Mouse (Mus musculus): ENCODE results near the gene Ahdc1.
"Not testable (repeated sequence)": the region's sequence is repeated elsewhere in the genome, so short reads cannot be mapped to it uniquely, and the experiment has no call there.

Ahdc1 gene

DNA sequence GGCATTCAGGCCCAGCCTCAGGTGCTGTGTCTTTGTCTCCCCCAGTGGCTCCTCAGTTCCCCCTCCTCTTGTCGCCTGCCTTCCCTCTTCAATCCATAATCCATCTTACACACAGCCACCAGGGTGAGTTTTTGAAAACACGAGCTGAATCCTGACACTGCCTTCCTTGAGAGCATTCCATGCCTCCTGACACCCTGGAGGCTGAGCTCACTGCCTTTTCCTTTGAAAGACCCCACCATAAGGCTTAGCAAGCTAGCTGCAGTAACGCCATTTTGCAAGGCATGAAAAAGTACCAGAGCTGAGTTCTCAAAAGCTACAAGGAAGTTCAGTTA is 84.6 kb downstream of the Ahdc1 start:
- DNase-seq (ENCODE audit: low spot score in 2 of 2), result not testable (repeated sequence)

DNA sequence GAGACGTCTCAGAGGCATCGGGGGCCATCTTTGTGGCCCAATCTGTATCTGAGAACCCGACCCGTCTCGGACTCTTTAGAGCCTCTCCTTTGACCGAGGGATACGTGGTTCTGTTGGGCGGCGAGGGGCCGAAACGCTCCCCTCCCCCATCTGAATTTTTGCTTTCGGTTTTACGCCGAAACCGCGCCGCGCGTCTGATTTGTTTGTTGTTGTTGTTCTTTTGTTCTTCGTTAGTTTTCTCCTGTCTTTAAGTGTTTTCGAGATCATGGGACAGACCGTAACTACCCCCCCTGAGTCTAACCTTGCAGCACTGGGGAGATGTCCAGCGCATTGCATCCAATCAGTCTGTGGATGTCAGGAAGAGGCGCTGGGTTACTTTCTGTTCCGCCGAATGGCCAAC is 85.6 kb downstream of the Ahdc1 start:
- not testable (repeated sequence) for DNase-seq (ENCODE audit: low spot score in 2 of 2)

DNA sequence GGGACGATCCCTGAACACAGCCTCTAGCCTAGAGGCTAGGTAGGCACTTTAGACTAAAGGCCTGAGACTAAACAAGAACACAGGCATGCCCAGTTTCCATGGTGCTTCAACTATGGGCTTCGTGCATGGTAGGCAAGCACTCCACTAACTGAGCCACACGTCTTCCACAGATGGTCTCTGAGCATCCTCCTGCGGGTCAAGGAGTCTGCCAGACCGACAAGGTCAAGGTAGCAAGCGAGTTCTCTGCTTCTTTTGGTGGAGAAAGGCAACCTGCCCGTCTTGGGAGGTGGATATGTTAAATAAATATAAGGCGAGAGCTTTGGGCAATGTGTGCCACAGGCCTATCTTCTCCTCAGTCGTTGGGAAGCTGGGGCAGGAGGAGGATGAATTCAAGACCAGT is 90.7 kb downstream of the Ahdc1 start:
- DNase-seq (ENCODE audit: low spot score in 2 of 2), result no peak

DNA sequence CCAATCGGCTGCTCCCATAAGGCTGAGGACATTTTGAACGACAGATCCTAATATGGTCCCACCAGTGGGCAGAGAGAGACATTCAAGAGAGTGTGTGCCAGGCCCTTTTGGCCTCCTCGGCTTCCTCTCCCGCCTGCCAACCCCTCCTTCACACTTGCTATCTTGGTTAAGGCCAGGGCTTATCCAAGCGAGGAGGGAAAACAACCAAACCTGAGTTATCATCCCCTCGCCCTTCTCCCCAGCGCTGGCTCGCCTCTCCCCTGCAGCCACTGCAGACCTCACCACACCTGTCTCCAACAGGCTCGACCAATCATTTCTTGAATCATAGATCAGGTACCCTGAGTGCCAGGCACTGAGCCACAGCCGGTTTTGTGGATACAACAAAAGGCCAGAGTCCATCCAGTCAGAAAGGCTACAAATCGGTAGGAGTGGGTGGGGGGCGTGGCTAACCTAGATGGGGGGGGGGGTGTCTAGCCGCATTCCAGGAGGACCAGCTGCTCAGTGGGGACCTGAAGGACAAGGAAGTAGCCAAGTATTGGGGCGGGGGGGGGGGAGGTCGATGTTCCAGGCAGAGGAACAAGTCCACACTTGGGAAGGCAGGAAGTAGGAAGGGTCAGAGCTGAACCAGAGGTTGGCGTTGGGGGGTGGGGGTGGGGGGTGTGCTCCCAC is 92.6 kb downstream of the Ahdc1 start:
- DNase-seq (ENCODE audit: low spot score in 2 of 2), result no peak

DNA sequence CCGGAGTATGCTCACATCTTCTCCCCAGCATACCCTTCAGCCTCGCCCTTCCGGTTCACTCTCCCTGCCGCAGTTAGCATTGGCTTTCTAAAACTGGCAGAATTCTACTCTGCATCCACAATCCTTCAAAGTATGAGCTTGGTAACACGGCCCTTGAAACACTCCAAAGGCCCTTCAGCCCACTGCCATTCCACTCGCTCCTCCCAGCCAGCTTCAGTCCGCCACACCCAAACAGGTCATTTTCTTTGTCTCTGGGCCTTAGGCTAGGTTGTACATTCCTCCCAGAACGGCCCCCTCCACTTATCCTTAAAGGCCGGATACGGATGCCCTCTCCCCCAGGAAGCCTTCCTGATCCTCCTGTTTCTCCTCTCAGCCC is 93.1 kb downstream of the Ahdc1 start:
- no peak for DNase-seq (ENCODE audit: low spot score in 2 of 2)

DNA sequence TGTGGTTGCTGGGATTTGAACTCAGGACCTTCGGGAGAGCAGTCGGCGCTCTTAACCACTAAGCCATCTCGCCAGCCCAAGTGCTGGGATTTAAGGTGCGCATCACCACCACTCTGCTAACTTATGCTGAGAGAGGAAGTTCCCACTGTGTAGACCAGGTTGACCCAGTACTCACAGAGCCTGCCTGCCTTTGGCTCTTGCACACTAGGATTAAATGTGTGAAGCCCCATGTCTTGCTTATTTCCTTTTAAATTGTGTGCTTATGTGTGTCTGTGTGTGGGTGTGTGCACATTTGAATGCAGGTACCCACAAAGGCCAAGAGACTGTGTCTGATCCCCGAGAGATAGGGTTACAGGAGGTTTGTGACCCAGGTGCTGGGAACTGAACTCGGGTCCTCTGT is 95.6 kb downstream of the Ahdc1 start:
- no peak for DNase-seq (ENCODE audit: low spot score in 2 of 2)

DNA sequence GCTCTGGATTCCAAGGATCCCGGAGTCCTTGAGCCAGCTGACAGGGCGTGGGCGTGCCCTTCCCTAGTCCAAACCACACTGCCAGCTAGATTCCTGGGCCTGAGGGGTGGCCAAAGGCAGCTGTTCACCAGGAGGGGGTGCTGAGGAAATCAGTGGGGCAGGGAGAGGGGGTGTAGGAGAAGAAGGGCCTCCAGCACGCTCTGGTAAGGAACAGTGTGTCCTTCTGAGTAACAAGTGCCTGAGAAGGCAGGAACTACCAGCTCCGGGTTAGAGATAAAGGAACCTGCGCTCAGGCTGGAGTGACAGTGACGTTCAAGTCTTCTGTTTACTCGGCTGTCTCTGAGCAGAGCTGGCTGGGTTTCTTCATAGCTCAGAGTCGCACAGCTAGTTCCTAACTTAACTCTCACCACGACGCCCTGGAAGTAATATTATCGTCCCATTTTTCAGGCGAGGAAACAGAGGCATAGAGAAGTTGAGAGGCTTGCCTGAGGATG is 96.8 kb downstream of the Ahdc1 start:
- peak in 1 of 2 experiments; percentile 71 for DNase-seq (ENCODE audit: low spot score in 2 of 2)

DNA sequence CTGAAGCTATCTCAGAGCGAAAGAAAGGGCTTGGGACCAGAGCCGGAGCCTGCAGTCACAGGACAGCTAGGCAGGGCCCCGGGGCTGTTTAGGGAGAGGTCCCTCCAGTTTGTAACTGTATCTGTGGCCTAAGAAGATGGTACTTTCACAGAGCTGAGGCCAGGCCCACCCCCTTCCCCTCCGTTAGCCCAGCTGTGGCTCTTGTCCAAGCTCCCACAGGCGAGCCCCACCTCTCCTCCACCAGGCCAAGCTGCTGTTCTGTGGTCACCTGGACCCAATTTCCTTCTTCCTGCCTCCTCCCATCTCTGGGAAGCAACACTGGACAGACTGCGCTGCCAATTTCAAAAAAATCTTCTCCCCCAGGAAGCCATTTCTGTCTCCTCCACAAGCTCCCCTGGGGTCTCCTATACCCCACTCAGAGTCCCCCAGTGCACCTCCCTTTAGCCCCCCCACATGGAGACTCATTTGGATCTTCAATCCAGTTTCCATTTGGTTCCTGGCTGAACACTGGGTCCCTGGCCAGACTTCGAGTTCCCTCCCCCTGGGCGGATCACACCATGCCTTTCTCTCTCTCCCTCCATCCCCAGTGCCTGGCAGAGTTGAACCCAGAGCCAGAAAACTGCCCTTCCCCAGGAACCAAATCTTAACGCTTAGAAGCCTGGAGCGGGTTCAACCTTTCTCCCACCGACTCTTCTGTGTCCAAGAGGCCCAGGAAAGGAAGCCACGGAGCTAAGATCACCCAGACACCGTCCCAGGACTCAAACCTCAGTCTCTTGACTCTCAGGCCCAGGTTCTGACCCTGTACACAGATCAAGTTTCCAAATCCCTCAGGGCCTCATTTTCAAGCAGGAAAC is 97.6 kb downstream of the Ahdc1 start:
- no peak for DNase-seq (ENCODE audit: low spot score in 2 of 2)

DNA sequence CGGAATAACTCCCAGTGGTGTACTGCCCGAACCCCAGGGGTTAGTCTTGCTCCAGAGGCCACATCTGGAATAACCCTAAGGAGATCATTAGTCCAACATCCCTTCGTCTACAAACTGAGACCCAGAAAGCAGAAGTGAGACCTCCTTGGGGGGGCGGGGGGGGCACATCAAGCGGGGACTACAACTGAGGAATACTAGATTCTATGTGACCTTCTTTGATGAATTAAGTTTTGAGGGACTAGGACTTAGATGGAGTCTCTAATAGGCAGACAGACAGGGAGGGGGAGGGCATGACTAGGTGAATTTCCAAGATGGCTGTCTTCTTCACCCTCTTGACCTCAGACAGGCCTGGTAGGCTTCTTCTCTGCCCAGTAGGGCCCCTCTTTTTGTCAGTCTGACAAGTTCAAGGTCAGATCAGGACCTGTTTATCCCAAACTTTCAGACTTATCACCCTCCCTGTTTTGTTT is 98.3 kb downstream of the Ahdc1 start:
- no peak for DNase-seq (ENCODE audit: low spot score in 2 of 2)

DNA sequence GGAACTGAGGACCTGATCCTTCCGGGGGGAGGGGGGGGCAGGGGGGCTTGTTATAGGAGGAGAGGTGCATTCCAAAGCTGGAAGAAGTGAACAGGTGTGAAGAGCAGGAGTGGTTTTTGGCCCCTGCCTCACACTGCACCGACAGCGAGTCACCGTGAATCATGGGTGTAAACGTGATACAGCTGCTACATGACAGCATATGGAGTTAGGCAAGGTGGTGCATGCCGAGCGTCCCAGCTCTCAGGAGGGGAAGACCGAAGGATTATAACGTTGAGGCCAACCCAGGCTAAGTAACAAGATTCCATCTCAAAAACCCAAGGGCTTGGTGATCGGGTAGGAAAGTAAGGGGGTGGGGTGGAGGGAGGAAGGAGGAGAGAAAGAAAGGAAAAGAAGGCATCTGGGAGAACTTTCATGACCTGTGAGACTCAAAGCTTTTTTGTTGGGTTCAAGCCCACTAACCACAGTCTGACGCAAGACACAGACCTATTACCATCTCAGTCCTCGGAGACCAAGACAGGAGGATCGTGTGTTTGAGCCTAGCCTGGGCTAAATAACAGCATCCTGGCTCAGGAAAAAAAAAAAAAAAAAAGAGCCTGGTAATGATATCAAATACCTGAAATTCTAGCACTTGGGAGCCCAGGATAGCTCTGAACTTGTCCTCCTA is 101.2 kb downstream of the Ahdc1 start:
- DNase-seq (ENCODE audit: low spot score in 2 of 2), result no peak

DNA sequence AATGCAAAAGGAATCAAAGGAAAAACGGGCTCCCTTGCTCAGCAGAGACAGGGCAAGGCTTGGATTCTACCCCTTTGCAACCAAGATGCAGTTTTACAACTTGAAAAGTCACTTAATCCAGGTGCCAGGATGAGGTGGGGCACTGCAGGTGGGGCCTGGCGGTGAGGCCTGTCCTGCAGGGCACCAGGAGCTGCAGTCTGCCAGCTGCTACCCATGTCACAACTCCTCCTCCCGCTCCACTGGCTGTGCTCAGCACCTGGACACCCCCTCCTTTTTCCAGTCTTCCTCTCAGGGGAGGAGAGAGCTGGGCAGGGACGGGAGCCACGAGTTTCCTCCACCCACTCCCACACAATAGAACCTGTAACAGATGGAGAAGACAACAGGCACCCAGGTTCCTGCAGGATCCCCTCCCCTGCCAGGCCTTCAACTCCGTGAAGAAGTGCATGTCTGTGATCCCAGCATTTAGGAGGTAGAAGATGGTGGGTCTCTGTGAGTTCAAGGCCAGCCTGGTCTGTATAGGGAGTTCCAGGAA is 102.4 kb downstream of the Ahdc1 start:
- DNase-seq (ENCODE audit: low spot score in 2 of 2), result no peak

DNA sequence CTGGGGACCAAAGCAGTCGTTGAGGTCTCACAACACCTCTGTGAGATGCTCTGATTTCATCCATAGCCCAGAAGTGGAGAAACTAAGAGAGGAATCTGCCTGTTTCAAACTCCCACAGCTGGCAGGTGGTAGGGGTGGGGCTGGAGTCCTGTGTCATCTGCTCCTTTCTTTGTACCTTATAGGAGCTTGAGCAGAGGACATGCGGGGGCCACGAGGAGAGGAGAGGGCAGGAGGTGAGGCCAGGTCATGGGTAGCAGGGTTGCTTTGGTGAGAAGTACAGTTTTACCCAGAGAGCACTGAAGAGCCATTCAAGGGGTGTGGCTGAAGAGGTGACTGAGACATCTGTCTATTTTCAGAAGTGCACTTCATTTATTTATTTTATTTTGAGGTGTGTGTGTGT is 103.7 kb downstream of the Ahdc1 start:
- no peak for DNase-seq (ENCODE audit: low spot score in 2 of 2)

DNA sequence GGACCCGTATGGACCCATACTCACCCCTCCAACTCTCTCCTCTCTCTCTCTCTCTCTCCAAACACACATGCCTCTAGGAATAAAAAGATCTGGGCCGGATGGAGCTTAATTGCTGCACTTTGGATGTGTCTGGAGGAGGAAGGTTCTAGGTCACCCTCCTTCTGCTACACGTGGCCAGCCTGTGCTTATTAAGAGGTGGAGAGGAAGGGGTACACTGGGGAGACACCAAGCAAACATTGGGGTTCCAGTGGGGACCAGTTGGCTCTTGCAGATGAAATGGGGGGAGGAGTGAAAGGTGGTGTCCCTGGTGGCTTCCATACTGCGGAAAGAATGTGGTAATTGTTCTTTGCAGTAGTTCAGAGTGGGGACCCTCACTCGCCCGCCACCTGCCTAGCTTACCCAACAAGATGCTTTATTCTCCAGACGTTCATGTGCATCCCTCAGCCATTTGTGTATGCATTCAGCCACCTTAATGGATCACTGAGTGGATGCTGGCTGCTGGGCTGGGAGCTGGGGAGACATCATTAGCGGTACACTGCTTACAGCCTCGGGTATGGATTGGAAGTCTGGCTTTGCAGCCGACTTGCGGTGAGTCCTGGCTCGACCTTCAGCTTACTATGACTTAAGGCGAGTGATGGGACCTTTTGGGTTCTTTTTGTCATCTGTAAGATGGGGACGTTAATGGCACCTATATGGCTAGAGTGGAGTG is 104.8 kb downstream of the Ahdc1 start:
- no peak for DNase-seq (ENCODE audit: low spot score in 2 of 2)

DNA sequence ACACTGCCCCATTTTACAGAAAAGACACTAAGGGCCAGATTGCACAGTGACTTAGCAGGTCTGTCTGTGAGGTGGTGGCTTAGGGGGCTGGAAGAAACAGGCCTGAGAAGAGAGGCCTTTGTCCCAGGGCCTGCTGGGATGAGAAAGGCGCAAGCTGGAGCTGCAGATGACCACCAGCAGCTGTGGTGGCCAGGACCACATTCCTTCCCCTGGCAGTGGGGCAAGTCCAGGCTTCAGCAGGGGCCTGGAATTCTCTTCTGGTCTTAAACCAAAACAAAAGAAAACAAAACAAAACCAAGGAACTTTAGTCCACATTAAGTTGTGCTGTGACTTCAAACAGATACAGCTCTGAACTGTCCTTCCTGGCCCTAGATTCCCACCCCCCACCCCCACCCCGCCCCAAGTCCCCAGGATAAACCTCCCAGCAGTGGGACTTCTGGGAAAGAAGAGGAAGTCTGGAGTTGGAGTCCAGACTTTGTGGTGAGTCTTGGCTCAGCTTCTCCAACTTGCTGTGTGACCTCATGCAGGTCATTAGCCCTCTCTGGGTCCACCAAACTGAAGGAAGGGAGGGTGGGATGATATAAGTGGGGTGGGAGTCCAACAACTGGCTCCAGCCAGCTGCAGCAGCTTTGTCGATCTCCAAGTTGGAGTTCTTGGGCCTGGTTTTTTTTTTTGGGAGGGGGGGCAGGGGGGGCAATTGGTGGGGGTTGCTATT is 105.9 kb downstream of the Ahdc1 start:
- DNase-seq (ENCODE audit: low spot score in 2 of 2), result no peak

DNA sequence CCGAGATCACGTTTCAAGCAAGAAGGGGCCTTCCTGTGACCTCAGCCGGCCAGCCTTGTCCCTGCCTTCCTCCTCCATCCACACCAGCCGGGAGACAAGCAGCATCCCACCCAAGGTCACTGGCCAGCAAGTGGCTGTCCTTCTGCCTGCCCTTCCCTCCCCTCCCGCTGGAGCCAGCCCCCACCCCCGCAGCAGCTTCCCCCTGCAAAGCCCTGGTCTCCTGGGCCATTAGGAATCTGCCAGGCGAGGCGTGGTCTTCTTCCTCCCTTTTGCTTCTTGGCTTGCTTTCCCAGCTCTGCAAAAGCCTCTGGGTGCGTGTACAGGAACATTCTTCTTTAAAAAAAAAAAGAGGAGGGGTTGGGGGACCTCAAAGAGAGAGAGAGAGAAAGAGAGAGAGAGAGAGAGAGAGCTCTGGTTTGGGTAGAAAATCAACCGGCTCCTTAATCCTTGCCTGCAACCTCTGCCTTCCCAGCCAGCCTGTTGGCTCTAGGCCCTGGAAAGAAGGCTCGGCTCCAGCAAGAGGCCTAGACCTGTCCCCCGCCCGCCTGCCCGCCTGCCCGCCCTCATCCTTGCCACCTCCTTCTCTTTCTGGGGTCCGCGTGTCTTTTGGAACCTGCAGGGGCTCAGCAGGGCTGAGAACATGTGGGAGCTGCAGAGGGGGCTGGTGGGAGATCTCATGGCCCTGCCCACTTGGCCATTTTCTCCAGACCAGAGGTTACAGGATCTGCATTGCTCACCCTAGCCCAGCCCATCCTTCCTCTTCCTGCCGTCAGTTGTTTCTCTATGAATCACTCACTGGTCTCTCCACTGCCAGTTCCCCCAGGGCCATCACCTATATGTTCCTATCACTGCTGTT is 106.7 kb downstream of the Ahdc1 start:
- DNase-seq (ENCODE audit: low spot score in 2 of 2), result peak; percentile 76 to 85

DNA sequence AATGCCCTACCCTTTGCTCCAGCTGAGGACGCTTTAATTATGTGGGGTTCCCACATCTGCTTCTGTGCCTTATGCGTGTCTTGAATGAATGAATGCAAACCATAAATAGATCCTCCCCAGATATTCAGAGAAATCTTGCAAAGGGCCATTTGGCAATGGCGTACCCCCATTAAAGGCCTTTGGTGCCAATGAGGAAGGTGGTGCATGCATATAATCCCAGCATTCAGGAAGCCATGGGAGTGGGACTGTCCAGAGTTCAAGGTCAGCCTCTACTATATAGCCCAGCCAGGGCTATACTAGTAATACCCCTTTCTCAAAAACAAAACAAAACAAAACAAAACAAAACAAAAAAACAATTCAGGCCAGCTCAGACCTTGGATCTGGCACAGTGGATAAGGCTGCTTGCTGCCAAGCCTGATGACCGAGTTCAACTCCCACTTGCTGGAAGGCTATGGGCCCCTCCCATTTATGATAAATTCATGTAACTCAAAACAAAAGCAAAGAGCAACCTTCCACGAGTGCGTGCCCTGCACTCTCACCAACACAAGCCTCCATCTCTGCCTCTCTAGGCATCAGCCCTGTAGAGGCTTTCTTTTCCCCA is 107.8 kb downstream of the Ahdc1 start:
- DNase-seq (ENCODE audit: low spot score in 2 of 2), result no peak

DNA sequence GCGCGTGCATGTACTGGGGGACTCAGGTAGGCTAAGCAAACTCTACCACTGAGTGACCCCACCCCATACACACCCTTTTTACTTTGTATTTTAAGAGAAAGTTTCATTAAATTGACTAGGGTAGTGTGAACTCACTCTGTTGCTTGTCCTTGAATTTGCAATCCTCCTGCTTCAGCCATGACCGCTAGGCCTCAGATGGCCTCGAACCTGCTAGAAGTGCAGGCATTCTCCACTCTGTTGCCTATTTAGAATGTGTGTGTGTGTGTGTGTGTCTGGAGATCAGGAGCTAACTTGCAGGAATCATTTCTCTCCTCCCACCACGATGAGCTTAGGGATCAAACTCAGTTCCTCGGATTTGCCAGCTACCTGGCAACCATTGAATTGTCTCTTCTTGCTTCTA is 108.5 kb downstream of the Ahdc1 start:
- no peak for DNase-seq (ENCODE audit: low spot score in 2 of 2)

DNA sequence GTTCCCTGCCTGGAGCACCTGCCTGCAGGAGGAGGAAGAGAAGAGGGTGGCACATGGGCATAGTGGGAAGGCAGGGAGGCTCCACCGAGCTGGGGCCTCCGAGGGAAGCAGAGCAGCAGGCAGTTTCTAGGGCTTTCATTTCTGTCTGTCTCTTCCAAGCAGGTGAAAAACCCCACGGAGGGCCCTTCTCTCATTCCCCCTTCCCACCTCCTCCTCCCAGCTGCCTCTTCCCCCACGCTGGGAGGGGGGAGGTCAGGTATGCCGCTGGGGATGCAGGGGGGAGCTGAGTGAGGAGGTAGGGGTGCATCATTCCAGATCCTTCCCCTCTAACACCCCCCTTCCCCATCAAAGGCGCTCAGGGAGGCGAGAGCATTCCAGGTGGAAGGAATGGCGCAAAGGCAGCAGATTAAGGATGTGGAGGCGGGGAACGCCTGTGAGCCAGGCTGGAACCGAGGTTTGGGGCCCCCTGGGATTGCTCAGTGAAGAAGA is 109.8 kb downstream of the Ahdc1 start:
- no peak for DNase-seq (ENCODE audit: low spot score in 2 of 2)

DNA sequence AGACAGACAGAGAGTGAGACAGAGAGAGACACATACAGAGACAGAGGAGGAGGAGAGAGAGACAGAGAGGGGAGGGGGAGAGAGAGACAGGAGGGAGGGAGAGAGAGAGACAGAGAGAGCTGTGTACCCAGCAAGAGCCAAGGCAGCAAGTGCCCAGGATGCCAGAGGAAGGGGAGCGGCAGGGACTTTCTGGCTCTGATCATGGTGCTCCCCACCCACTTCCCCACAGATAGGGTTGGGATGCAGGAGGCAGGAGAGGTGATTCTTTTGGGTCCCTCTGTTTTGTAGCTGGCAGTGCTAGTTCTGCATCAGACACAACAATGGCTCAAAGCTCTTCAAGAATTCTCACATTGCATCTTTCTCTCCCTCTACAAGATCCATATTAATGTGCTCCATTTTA is 110.4 kb downstream of the Ahdc1 start:
- no peak for DNase-seq (ENCODE audit: low spot score in 2 of 2)
